Mouse (Mus musculus): ENCODE measurements at regions not wholly inside any gene's neighbourhood (a gene's known extent, or its start where the extent isn't known, plus 50 kb on each side); places are given as distances from the start of the nearest gene placed in this dataset.

DNA sequence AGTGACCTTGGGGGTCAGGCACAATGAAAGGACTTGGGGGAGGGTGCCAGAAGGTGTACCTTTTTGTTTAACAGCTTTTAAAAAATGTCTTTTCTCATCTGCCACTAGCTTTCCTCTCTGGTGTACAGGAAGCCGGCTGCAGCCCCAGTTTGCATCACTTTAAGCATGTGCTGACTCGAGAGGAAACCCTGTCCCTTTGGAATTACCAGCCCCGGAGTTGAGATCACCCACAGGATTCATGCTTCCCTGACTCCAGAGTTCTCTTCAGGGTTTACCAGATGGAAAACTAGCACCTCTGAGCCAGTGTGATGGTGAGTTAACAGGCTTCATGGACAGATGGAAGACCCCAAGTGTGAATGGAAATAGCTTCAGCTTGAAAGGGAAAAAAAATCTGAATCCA is 68.3 kb downstream of the Naa11 start (continued):
- TF ChIP-seq USF2 (conservative IDR thresholded peaks at IDR 0.05; ENCODE audit: low read depth, low read length) (no peak), E2F4 (IDR thresholded peaks at IDR 0.05; ENCODE audit: insufficient replicate concordance, low read depth, low read length) (no peak)

DNA sequence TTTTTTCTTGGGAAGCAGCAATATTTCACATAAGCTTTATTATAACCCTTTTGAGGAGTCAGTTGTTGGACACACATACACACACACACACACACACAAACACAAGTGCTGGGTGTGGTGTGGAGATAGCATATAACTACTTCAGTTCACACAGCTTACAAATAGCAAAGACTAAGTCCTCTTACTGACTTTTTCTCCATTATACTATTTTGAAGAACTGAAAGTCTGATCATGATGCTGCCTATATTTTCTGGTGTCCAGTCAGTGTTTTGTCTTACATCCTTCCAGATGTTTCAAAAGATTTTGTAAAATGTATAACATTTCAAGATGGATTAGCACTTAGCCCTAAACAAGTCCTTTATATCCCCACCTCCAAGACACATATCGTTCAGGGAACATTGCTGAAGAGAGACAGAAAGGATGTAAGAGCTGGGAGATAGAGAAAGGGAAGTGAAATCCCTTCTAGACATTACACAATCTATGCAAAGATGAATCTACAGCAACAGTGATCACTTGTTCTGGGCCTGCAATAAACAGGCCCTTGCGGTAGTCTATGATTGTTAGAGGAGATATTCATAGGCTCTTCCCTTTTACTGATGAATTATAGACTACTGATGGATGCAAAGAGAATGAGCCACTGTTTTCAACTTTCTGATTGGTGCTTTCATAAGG is 72.2 kb downstream of the Naa11 start:
- H3K9ac ChIP-seq (ENCODE audit: insufficient read depth, low read depth) = no peak overlapping the region
- H3K27me3 ChIP-seq (replicated peaks) = no peaks in the 10 kb centered on the region
- TF ChIP-seq MAX (IDR thresholded peaks at IDR 0.05; ENCODE audit: low read length) (no peak), IRF4 (IDR thresholded peaks at IDR 0.05; ENCODE audit: low read depth, low read length) (peak; percentile 11; the same call in 1 of the 2 replicates)
- in situ Hi-C loops (cut with MboI; ENCODE audit: low pct_ligation_motif_present, low pct_unique_long_range_greater_than_20kb, low sequenced_read_pairs) = no loop called here
- H3K4me1 ChIP-seq (ENCODE audit: control insufficient read depth in 1 of 2, insufficient read depth in 2 of 2) = peaks cover 0 to 23% of the 10 kb centered on the region in 2 experiments; a peak in 2 of 4 replicates
- no peaks in the 10 kb centered on the region for H3K9me3 ChIP-seq (replicated peaks; ENCODE audit: low read length)
- H3K27ac ChIP-seq (ENCODE audit: insufficient read depth, low read depth) = no peak overlapping the region
- dilution Hi-C loops (cut with MboI; ENCODE audit: extremely low pct_ligation_motif_present, extremely low pct_unique_long_range_greater_than_20kb, low sequenced_read_pairs) = no loop called here
- H3K36me3 ChIP-seq (replicated peaks in 1 of 2; ENCODE audit: control insufficient read depth in 1 of 2, insufficient read depth in 1 of 2, low read length in 1 of 2) = no peaks in the 10 kb centered on the region
- no peaks in the 10 kb centered on the region for H3K79me2 ChIP-seq (replicated peaks; ENCODE audit: control insufficient read depth, extremely low read depth, insufficient read depth, poor library complexity, severe bottlenecking)
- no peak overlapping the region for H3K4me2 ChIP-seq (ENCODE audit: insufficient read depth, low read depth, poor library complexity, severe bottlenecking)
- peak; percentile 17 for DNase-seq (ENCODE audit: extremely low read depth)
- H3K4me3 ChIP-seq (replicated peaks in 1 of 3; ENCODE audit: low read depth in 2 of 3, low read length in 2 of 3, poor library complexity in 1 of 3) = no peak overlapping the region

DNA sequence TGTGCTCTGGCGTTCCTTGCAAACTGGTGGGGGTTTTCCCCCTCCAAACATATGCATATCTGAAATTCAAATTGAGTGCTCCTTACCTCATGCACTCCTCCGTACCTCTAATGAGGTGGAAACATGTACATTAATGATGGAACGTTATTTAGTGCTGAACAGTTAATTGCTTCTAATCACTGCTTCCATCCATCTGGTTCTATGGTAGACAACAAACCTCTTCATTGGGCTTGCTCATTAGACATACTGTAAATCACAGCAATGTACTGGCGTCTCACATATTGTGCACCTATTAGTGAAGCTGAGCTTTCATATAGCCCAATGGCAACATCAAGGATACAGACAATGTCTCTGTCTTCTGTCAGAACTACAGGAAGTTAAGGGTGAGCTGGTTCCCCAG is 85.3 kb downstream of the Naa11 start:
- Histone ChIP-seq H3K27ac (ENCODE audit: insufficient read depth, low read depth) (no peak overlapping the region), H3K4me2 (ENCODE audit: insufficient read depth, low read depth, poor library complexity, severe bottlenecking) (no peak overlapping the region), H3K9me3 (replicated peaks; ENCODE audit: low read length) (no peaks in the 10 kb centered on the region), H3K79me2 (replicated peaks; ENCODE audit: control insufficient read depth, extremely low read depth, insufficient read depth, poor library complexity, severe bottlenecking) (no peaks in the 10 kb centered on the region), H3K9ac (ENCODE audit: insufficient read depth, low read depth) (no peak overlapping the region), H3K36me3 (replicated peaks in 1 of 2; ENCODE audit: control insufficient read depth in 1 of 2, insufficient read depth in 1 of 2, low read length in 1 of 2) (no peaks in the 10 kb centered on the region), H3K27me3 (replicated peaks) (no peaks in the 10 kb centered on the region), H3K4me3 (replicated peaks in 1 of 3; ENCODE audit: low read depth in 2 of 3, low read length in 2 of 3, poor library complexity in 1 of 3) (no peak overlapping the region), H3K4me1 (ENCODE audit: control insufficient read depth in 1 of 2, insufficient read depth in 2 of 2) (peaks cover 4 to 12% of the 10 kb centered on the region in 2 experiments; a peak in 3 of 4 replicates)
- dilution Hi-C loops (cut with MboI; ENCODE audit: extremely low pct_ligation_motif_present, extremely low pct_unique_long_range_greater_than_20kb, low sequenced_read_pairs) = no loop called here
- in situ Hi-C loops (cut with MboI; ENCODE audit: low pct_ligation_motif_present, low pct_unique_long_range_greater_than_20kb, low sequenced_read_pairs) = no loop called here
- TF ChIP-seq TBP (conservative IDR thresholded peaks at IDR 0.05; ENCODE audit: low read depth, low read length) (no peak), MYC (IDR thresholded peaks at IDR 0.05; ENCODE audit: low read depth, low read length) (0 out of 2 replicates have a peak, but pooled peaks have one; percentile 72)
- DNase-seq (ENCODE audit: extremely low read depth) = peak; percentile 39

DNA sequence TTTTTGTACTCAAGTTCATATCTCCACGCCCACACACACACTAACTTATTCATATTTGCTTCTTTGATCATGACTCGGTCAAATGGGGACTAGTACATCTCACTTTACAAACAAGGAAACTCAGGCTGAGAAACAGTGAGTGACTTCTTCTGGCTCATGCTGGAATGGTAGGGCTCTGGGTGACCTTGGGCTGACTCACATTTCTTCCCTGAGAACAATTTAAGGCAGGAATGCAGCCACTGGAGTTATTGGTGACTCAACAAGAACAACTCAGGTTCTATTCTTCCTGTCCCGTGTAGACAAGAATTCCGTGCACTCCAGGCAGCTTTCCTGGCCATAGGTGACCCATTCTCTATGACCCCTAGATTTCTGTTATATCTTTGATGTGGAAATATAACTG is 87.3 kb downstream of the Naa11 start:
- dilution Hi-C loops (cut with MboI; ENCODE audit: extremely low pct_ligation_motif_present, extremely low pct_unique_long_range_greater_than_20kb, low sequenced_read_pairs) = no loop called here
- H3K4me2 ChIP-seq (ENCODE audit: insufficient read depth, low read depth, poor library complexity, severe bottlenecking) = no peak overlapping the region
- H3K9ac ChIP-seq (ENCODE audit: insufficient read depth, low read depth) = no peak overlapping the region
- no peaks in the 10 kb centered on the region for H3K36me3 ChIP-seq (replicated peaks in 1 of 2; ENCODE audit: control insufficient read depth in 1 of 2, insufficient read depth in 1 of 2, low read length in 1 of 2)
- no peak for DNase-seq (ENCODE audit: extremely low read depth)
- no peaks in the 10 kb centered on the region for H3K79me2 ChIP-seq (replicated peaks; ENCODE audit: control insufficient read depth, extremely low read depth, insufficient read depth, poor library complexity, severe bottlenecking)
- H3K4me3 ChIP-seq (replicated peaks in 1 of 3; ENCODE audit: low read depth in 2 of 3, low read length in 2 of 3, poor library complexity in 1 of 3) = no peak overlapping the region
- TF ChIP-seq ETS1 (conservative IDR thresholded peaks at IDR 0.05; ENCODE audit: low read depth, low read length) (no peak), NRF1 (IDR thresholded peaks at IDR 0.05; ENCODE audit: low read depth, low read length) (no peak), SIN3A (IDR thresholded peaks at IDR 0.05; ENCODE audit: low read length) (no peak), USF1 (IDR thresholded peaks at IDR 0.05; ENCODE audit: low read depth, low read length) (no peak), MAZ (IDR thresholded peaks at IDR 0.05; ENCODE audit: low read depth, low read length) (no peak), JUN (IDR thresholded peaks at IDR 0.05; ENCODE audit: insufficient read depth, low read depth, low read length) (no peak), POLR2A (IDR thresholded peaks at IDR 0.05; ENCODE audit: low read depth, low read length) (no peak), CHD1 (IDR thresholded peaks at IDR 0.05; ENCODE audit: low read depth, low read length) (no peak), HCFC1 (IDR thresholded peaks at IDR 0.05; ENCODE audit: low read depth, low read length) (no peak), ZNF384 (IDR thresholded peaks at IDR 0.05; ENCODE audit: low read depth, low read length) (no peak), MYC (IDR thresholded peaks at IDR 0.05; ENCODE audit: low read depth, low read length) (no peak), TBP (conservative IDR thresholded peaks at IDR 0.05; ENCODE audit: low read depth, low read length) (no peak), E2F4 (IDR thresholded peaks at IDR 0.05; ENCODE audit: insufficient replicate concordance, low read depth, low read length) (no peak), ZC3H11A (IDR thresholded peaks at IDR 0.05; ENCODE audit: low read depth, low read length) (no peak), KAT2A (IDR thresholded peaks at IDR 0.05; ENCODE audit: insufficient replicate concordance, low read length) (no peak), POLR2AphosphoS2 (IDR thresholded peaks at IDR 0.05; ENCODE audit: low read depth, low read length) (no peak), MAX (IDR thresholded peaks at IDR 0.05; ENCODE audit: low read length) (no peak), IRF4 (IDR thresholded peaks at IDR 0.05; ENCODE audit: low read depth, low read length) (no peak)
- no peak overlapping the region for H3K27ac ChIP-seq (ENCODE audit: insufficient read depth, low read depth)
- peaks cover 4 to 12% of the 10 kb centered on the region in 2 experiments; a peak in 3 of 4 replicates for H3K4me1 ChIP-seq (ENCODE audit: control insufficient read depth in 1 of 2, insufficient read depth in 2 of 2)
- in situ Hi-C loops (cut with MboI; ENCODE audit: low pct_ligation_motif_present, low pct_unique_long_range_greater_than_20kb, low sequenced_read_pairs) = no loop called here
- no peaks in the 10 kb centered on the region for H3K27me3 ChIP-seq (replicated peaks)
- no peaks in the 10 kb centered on the region for H3K9me3 ChIP-seq (replicated peaks; ENCODE audit: low read length)
